Mouse (Mus musculus): ENCODE data around the gene Hmgb1. TPM values are rescaled to one million over a fixed set of nuclear protein-coding genes. Genes with fewer than 3 reads are reported as not detected.

The Hmgb1 gene
- polyA plus RNA-seq, 1 experiment from 2014 or later, result 136 TPM

DNA sequence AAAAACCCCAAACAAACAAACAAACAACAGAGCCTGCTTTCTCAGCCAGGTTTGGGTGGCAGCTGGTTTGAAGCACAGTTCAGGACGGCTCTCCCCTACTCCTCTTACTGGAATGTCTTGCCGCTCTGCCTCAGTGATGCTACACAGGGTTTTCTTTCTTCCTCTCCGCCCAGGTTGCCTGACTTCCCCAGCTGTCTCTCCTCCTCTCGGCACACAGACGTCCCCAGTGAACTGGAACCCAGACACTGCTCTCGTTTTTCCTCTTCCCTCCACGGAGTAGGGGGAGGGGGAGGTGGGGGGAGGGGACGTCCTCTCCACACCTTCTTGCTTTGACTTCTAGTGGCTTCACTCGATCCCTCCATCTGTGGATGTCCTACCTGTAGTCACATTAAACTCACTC, 179.2 kb downstream of the Hmgb1 start:
- ATAC-seq (no peak), DNase-seq (ENCODE audit: low read depth, low spot score) (no peak)
- in situ Hi-C loops (cut with MboI; ENCODE audit: low pct_unique_long_range_greater_than_20kb), result no loop called here
- no peaks in the 10 kb centered on the region for H3K27me3 ChIP-seq
- ChIA-PET CTCF (interaction anchor here (0.6 to 1.7 kb wide), 6 partner anchors 11 to 371 kb away, joined by 3 to 6 read pairs (median 4); no protein-coding TSS in a partner anchor), POLR2A (interaction anchor here (1.9 kb wide), 1 partner anchor 9 kb away, joined by 9 read pairs; the partner anchor contains the start of gene Gm42791)
- no peak for TF ChIP-seq CTCF (IDR thresholded peaks at IDR 0.05)

DNA sequence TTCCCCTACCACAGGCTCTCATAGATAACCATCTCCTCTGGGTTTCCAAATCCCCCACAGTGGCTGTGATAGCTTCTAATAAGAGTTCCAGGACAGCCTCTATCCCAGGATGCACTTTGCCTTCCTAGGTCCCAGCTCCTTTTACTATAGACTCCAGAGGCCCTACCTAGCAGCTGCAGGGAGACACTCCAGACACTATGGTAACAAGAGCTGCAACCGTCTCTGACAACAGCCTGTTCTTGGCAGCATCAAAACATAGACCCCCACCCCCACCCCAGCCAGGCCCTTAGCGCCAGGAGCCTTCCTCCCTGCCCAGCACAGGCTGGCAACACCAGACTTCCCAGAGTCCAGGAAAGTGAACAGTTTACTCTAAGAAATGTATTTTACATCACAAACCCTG, 181.2 kb downstream of the Hmgb1 start:
- ATAC-seq, result no peak
- DNase-seq (ENCODE audit: low read depth, low spot score), result no peak
- H3K27me3 ChIP-seq, result no peaks in the 10 kb centered on the region
- ChIA-PET POLR2A (no interaction called here), CTCF (interaction anchor here (1.0 kb wide), 1 partner anchor 13 kb away, joined by 3 read pairs; no protein-coding TSS in a partner anchor)
- in situ Hi-C loops (cut with MboI; ENCODE audit: low pct_unique_long_range_greater_than_20kb), result loop anchor here (5.0 kb wide), 1 partner anchor 39 kb away; no protein-coding TSS in a partner anchor
- TF ChIP-seq CTCF (IDR thresholded peaks at IDR 0.05), result no peak

DNA sequence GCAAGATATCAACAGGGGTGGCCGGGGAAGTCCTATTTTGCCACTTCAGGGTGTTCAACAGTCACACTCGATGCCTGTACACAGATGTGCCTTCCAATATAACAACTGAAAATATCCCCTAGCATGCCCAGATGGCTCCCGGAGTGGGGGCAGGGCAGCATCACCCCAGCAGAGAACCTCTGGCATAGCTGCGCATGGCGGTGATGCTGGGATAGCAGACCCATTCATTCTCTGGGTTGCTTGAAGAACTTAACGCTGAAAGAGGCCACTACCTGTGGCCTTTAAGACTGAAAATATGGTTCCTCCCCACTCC, 181.5 kb downstream of the Hmgb1 start:
- no peaks in the 10 kb centered on the region for H3K27me3 ChIP-seq
- DNase-seq (ENCODE audit: low read depth, low spot score), result no peak
- no peak for TF ChIP-seq CTCF (IDR thresholded peaks at IDR 0.05)
- ATAC-seq, result no peak
- CTCF ChIA-PET, result interaction anchor here (1.0 to 1.2 kb wide), 2 partner anchors 13 to 72 kb away, joined by 3 read pairs; no protein-coding TSS in a partner anchor
- POLR2A ChIA-PET, result no interaction called here
- in situ Hi-C loops (cut with MboI; ENCODE audit: low pct_unique_long_range_greater_than_20kb), result loop anchor here (5.0 kb wide), 1 partner anchor 40 kb away; no protein-coding TSS in a partner anchor

DNA sequence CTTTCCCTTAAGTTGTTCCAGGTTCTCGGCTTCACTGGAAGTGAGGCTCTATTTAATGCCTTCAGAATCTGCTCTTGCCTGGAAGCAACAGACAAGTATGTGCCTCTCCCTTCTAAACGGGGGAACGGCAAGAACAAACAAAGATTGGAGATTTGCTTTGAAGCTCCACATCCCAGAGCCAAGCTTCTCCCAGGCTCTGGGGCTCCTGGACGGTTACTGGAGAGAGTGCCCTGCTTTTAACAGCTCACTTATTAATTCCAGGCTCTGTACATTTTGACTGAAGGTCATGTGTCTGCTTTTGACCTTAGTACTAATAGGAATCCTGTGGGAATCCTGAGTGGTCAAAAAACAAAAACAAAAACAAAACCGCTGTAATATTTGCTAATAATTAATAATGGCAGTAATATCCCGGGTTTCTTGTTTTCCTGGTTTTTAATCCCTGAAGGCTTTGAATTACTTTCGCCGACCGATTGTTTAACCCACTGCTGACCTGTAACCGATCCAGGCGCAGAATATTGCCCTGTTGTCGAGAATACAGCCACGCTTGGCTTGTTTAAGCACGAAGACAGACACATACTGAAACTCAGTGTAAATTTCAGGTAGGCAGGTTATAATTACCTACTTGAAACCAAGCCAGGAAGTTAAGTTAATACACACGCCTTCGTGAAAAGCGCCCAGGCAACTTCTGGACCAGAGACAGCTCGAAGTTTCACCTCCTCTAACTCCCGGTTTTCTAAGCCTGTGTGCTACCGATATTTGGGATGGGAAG, 182.1 kb downstream of the Hmgb1 start:
- ChIA-PET POLR2A (no interaction called here), CTCF (interaction anchor here (0.9 to 1.2 kb wide), 3 partner anchors 12 to 71 kb away, joined by 3 read pairs; no protein-coding TSS in a partner anchor)
- no peak for DNase-seq (ENCODE audit: low read depth, low spot score)
- in situ Hi-C loops (cut with MboI; ENCODE audit: low pct_unique_long_range_greater_than_20kb), result loop anchor here (5.0 kb wide), 1 partner anchor 40 kb away; no protein-coding TSS in a partner anchor
- ATAC-seq, result no peak
- no peaks in the 10 kb centered on the region for H3K27me3 ChIP-seq
- TF ChIP-seq CTCF (IDR thresholded peaks at IDR 0.05), result no peak

DNA sequence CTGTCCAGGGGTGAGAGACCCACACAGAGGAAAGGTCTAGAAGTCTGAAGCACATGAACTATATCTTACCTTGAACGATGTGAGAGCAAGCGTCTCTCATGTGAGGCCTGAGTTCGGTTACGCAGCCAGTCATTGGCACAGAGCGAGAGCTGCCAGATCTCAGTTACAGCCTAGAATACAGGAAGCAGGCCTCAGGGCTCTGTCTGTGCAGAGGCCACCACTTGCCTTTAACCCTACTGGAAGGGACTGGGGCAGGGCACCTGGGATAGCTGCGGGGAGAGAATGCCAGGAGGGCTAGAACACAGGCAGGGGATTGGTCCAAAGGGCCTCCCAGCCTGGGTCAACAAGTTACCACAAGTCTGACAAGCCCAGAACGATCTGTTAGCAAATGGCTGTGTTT, 184.5 kb downstream of the Hmgb1 start:
- H3K27me3 ChIP-seq, result no peaks in the 10 kb centered on the region
- POLR2A ChIA-PET, result no interaction called here
- ATAC-seq, result no peak
- TF ChIP-seq CTCF (IDR thresholded peaks at IDR 0.05), result no peak
- no peak for DNase-seq (ENCODE audit: low read depth, low spot score)
- in situ Hi-C loops (cut with MboI; ENCODE audit: low pct_unique_long_range_greater_than_20kb), result loop anchor here (5.0 kb wide), 1 partner anchor 42 kb away; no protein-coding TSS in a partner anchor
- CTCF ChIA-PET, result no interaction called here

DNA sequence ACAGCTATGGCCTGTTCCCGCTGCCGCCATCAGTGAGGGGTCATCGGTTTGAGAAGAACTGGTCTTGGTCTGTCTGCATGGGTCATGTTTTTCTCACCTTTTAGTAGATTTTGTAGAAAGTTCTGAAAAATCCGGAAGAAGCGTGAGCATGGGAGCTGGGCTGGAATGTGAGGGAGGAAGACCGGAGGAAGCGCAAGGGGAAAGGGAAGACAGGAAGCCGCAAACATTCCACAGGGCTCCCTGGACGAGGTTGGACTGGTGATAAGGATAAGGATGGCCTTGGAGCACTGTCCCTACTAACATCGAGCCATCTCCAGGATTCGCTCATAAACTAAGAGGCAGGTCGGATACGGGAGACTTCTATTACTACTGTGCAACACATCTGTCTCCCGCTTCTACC, 185.8 kb downstream of the Hmgb1 start:
- in situ Hi-C loops (cut with MboI; ENCODE audit: low pct_unique_long_range_greater_than_20kb), result no loop called here
- DNase-seq (ENCODE audit: low read depth, low spot score), result no peak
- no peaks in the 10 kb centered on the region for H3K27me3 ChIP-seq
- CTCF ChIA-PET, result interaction anchor here (1.2 kb wide), 1 partner anchor 8 kb away, joined by 6 read pairs; no protein-coding TSS in a partner anchor
- TF ChIP-seq CTCF (IDR thresholded peaks at IDR 0.05), result no peak
- POLR2A ChIA-PET, result interaction anchor here (0.6 kb wide), 1 partner anchor 185 kb away, joined by 3 read pairs; no protein-coding TSS in a partner anchor
- no peak for ATAC-seq

DNA sequence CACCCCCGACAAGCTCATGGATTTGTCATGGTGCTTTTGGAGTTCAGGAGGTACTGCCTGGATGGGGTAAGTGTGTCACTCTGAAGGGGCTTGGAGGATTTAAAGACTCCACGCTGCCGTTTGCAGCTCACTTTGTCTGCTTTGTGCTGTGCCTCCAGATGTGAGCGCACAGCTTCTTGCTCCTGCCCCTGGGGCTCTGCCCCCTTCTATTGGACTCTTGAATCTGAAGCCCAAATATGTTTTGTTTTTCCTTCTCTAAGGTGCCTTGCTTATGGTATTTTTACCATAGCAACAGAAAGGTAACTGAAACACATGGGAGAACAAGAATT, 187.6 kb downstream of the Hmgb1 start:
- no peak for DNase-seq (ENCODE audit: low read depth, low spot score)
- no peak for ATAC-seq
- CTCF ChIA-PET, result interaction anchor here (1.0 to 1.6 kb wide), 4 partner anchors 45 to 614 kb away, joined by 3 to 7 read pairs (median 3); no protein-coding TSS in a partner anchor

More for the DNA sequence above, 187.6 kb downstream of the Hmgb1 start:
- in situ Hi-C loops (cut with MboI; ENCODE audit: low pct_unique_long_range_greater_than_20kb), result no loop called here
- TF ChIP-seq CTCF (IDR thresholded peaks at IDR 0.05), result no peak
- POLR2A ChIA-PET, result interaction anchor here (0.6 to 2.9 kb wide), 5 partner anchors 9 to 396 kb away, joined by 3 to 10 read pairs (median 6); partner anchors contain the start of gene Katnal1
- H3K27me3 ChIP-seq, result no peaks in the 10 kb centered on the region

Other genes starting within 250 kb of the Hmgb1 start
- not detected for gene Gm42791, start 189.3 kb downstream of the Hmgb1 start, polyA plus RNA-seq (2021)
- 29.0 TPM for gene Uspl1, start 139 bp downstream of the Hmgb1 start, polyA plus RNA-seq (2021)
- gene Alox5ap, start 80.3 kb upstream of the Hmgb1 start, polyA plus RNA-seq (2021), result 0.64 TPM
- gene Medag, start 227.3 kb upstream of the Hmgb1 start, polyA plus RNA-seq (2021), result 0.13 TPM

Data from Patski (cell line).